ENCODE assay signal across 10 mouse cellular contexts in genomic region chr1:119878909-119879308, GRCm38 (mm10). TPM values are rescaled to one million over a fixed set of nuclear protein-coding genes. Genes with fewer than 3 reads are reported as not detected.
DNase-seq lines count a peak whose midpoint lies in the region; ATAC-seq and TF ChIP-seq lines count a peak whose summit lies in the region.
"Had no signal": no experiment of that assay in that cellular context is flagged by ENCODE, and none has a peak within 500 bp of the region (broad histone marks: within the 10 kb centered on the region; RNA-seq: fewer than 3 reads in every experiment).

No protein-coding gene starts in this region.

- H3K9me3 ChIP-seq in hindbrain, embryonic 14.5 days (ENCODE audit: control insufficient read depth, low read length), result no peaks in the 10 kb centered on the region
- H3K9me3 ChIP-seq in hindbrain, embryonic 12.5 days (replicated peaks), result no peaks in the 10 kb centered on the region
- H3K9me3 ChIP-seq in hindbrain, postnatal 0 days (ENCODE audit: low read length), result no peaks in the 10 kb centered on the region; the same call in 1 of the 2 replicates
- H3K9me3 ChIP-seq in midbrain, postnatal 0 days (ENCODE audit: low read length), result no peaks in the 10 kb centered on the region
- no peaks in the 10 kb centered on the region for H3K9me3 ChIP-seq in intestine, postnatal 0 days (ENCODE audit: control insufficient read depth)

- H3K27me3 ChIP-seq in hindbrain, embryonic 14.5 days (ENCODE audit: control insufficient read depth, insufficient read depth, low read length), result no peaks in the 10 kb centered on the region
- no peaks in the 10 kb centered on the region for H3K27me3 ChIP-seq in hindbrain, embryonic 12.5 days
- H3K27me3 ChIP-seq in hindbrain, postnatal 0 days (ENCODE audit: insufficient read depth, low read length), result no peaks in the 10 kb centered on the region
- no peaks in the 10 kb centered on the region for H3K27me3 ChIP-seq in midbrain, postnatal 0 days (ENCODE audit: insufficient read depth, low read length)
- H3K27me3 ChIP-seq in intestine, postnatal 0 days (replicated peaks; ENCODE audit: control insufficient read depth, insufficient read depth, low read length), result no peaks in the 10 kb centered on the region
- H3K27me3 ChIP-seq: Patski had no signal

- 58% methylated on average over 7 of the region's 7 CpGs for WGBS in hindbrain, embryonic 14.5 days
- 79% methylated on average over 7 of the region's 7 CpGs for WGBS in hindbrain, embryonic 12.5 days
- WGBS in hindbrain, postnatal 0 days, result 30% methylated on average over 7 of the region's 7 CpGs
- WGBS in midbrain, postnatal 0 days, result 68% methylated on average over 7 of the region's 7 CpGs
- 76% methylated on average over 7 of the region's 7 CpGs for WGBS in intestine, postnatal 0 days

- H3K4me2 ChIP-seq in hindbrain, embryonic 14.5 days (replicated peaks), result no peak overlapping the region
- H3K4me2 ChIP-seq in hindbrain, embryonic 12.5 days (replicated peaks), result no peak overlapping the region
- H3K4me2 ChIP-seq in hindbrain, postnatal 0 days (ENCODE audit: low read depth, low read length), result no peak overlapping the region
- no peak overlapping the region for H3K4me2 ChIP-seq in midbrain, postnatal 0 days (ENCODE audit: low read depth, low read length, poor library complexity, severe bottlenecking)
- H3K4me2 ChIP-seq in intestine, postnatal 0 days (replicated peaks; ENCODE audit: low read depth), result no peak overlapping the region

- no peak overlapping the region for H3K4me3 ChIP-seq in hindbrain, embryonic 14.5 days (replicated peaks; ENCODE audit: low read length)
- H3K4me3 ChIP-seq in hindbrain, embryonic 12.5 days, result no peak overlapping the region
- no peak overlapping the region for H3K4me3 ChIP-seq in hindbrain, postnatal 0 days (ENCODE audit: low read length)
- no peak overlapping the region for H3K4me3 ChIP-seq in midbrain, postnatal 0 days (ENCODE audit: low read depth, low read length)
- no peak overlapping the region for H3K4me3 ChIP-seq in intestine, postnatal 0 days (ENCODE audit: low read depth, low read length)

- H3K9ac ChIP-seq in hindbrain, embryonic 14.5 days, result no peak overlapping the region
- H3K9ac ChIP-seq in hindbrain, embryonic 12.5 days, result no peak overlapping the region
- H3K9ac ChIP-seq in hindbrain, postnatal 0 days (replicated peaks; ENCODE audit: low read length), result no peak overlapping the region
- H3K9ac ChIP-seq in midbrain, postnatal 0 days (replicated peaks; ENCODE audit: low read length, poor library complexity, severe bottlenecking), result no peak overlapping the region
- H3K9ac ChIP-seq in intestine, postnatal 0 days (ENCODE audit: low read depth, low read length), result no peak overlapping the region

- H3K27ac ChIP-seq in hindbrain, embryonic 14.5 days, result peak overlapping the region; percentile 51
- H3K27ac ChIP-seq in hindbrain, embryonic 12.5 days, result no peak overlapping the region
- peak overlapping the region; percentile 62 for H3K27ac ChIP-seq in hindbrain, postnatal 0 days
- H3K27ac ChIP-seq in midbrain, postnatal 0 days (ENCODE audit: low read depth, low read length), result 0 out of 2 replicates have a peak overlapping the region, but pooled peaks have one; percentile 32
- H3K27ac ChIP-seq in intestine, postnatal 0 days (ENCODE audit: low read depth, low read length), result no peak overlapping the region
- H3K27ac ChIP-seq: macrophage had no signal

- ATAC-seq in hindbrain, embryonic 14.5 days (ENCODE audit: low FRiP score), result peak; percentile 76; the same call in 1 of the 2 replicates
- ATAC-seq in hindbrain, embryonic 12.5 days (ENCODE audit: low FRiP score), result no peak
- peak; percentile 84 for ATAC-seq in hindbrain, postnatal 0 days
- ATAC-seq in midbrain, postnatal 0 days (ENCODE audit: low FRiP score), result peak; percentile 75
- no peak for ATAC-seq in intestine, postnatal 0 days
- ATAC-seq: Patski had no signal

- peak; percentile 47 for DNase-seq in hindbrain, embryonic 14.5 days (ENCODE audit: low spot score)
- DNase-seq in brain, adult 2 months (ENCODE audit: low read depth, low spot score), result peak; percentile 84
- DNase-seq in hindbrain, postnatal 0 days (ENCODE audit: low spot score), result peak; percentile 81
- peak; percentile 89 for DNase-seq in midbrain, postnatal 0 days (ENCODE audit: low spot score)
- no peak for DNase-seq in B cell, adult 2 months
- DNase-seq in spleen, postnatal 4 days (ENCODE audit: low spot score in 2 of 2), result no peak

- TF ChIP-seq CTCF in hindbrain, postnatal 0 days (IDR thresholded peaks at IDR 0.05; ENCODE audit: low read depth), result no peak
- TF ChIP-seq CTCF in midbrain, postnatal 0 days (IDR thresholded peaks at IDR 0.05), result no peak
- TF ChIP-seq CTCF in intestine, postnatal 0 days (IDR thresholded peaks at IDR 0.05; ENCODE audit: low read depth), result no peak

- H3K4me1 ChIP-seq in hindbrain, embryonic 14.5 days (replicated peaks; ENCODE audit: control insufficient read depth, insufficient read depth, low read length), result 0 out of 2 replicates have a peak, but pooled peaks cover 5% of the 10 kb centered on the region
- H3K4me1 ChIP-seq in hindbrain, embryonic 12.5 days, result no peaks in the 10 kb centered on the region
- H3K4me1 ChIP-seq in hindbrain, postnatal 0 days (ENCODE audit: insufficient read depth, low read length), result peaks cover 3% of the 10 kb centered on the region; the same call in 1 of the 2 replicates
- H3K4me1 ChIP-seq in midbrain, postnatal 0 days (ENCODE audit: insufficient read depth, low read length), result no peaks in the 10 kb centered on the region
- no peaks in the 10 kb centered on the region for H3K4me1 ChIP-seq in intestine, postnatal 0 days (replicated peaks; ENCODE audit: control insufficient read depth, insufficient read depth, low read length)

- no peaks in the 10 kb centered on the region for H3K36me3 ChIP-seq in hindbrain, embryonic 14.5 days (replicated peaks; ENCODE audit: control insufficient read depth, insufficient read depth)
- no peaks in the 10 kb centered on the region for H3K36me3 ChIP-seq in hindbrain, embryonic 12.5 days
- no peaks in the 10 kb centered on the region for H3K36me3 ChIP-seq in hindbrain, postnatal 0 days (ENCODE audit: insufficient read depth, low read length)
- H3K36me3 ChIP-seq in midbrain, postnatal 0 days (ENCODE audit: insufficient read depth, low read length), result no peaks in the 10 kb centered on the region
- no peaks in the 10 kb centered on the region for H3K36me3 ChIP-seq in intestine, postnatal 0 days (ENCODE audit: control insufficient read depth, insufficient read depth)

RNA-seq across cellular contexts. Expression of gene Tmem177, which starts 34.1 kb away (rescaled TPM):
- polyA plus RNA-seq in hindbrain, embryonic 14.5 days (2014; fragmentation: Nextera tagmentation; extraction: Ambion mirVana), result 6.7 and 7.3 TPM in 2 replicates
- polyA plus RNA-seq in hindbrain, embryonic 12.5 days (2016; fragmentation: Nextera tagmentation; extraction: Ambion mirVana), result 8.4 and 9.3 TPM in 2 replicates
- 6.8 and 10.8 TPM in 2 replicates for total RNA-seq in hindbrain, postnatal 0 days (2014; rRNA removed)
- polyA plus RNA-seq in hindbrain, postnatal 0 days (2015; fragmentation: Nextera tagmentation; extraction: Ambion mirVana), result 4.2 and 4.5 TPM in 2 replicates
- 5.4 and 5.7 TPM in 2 replicates for total RNA-seq in midbrain, postnatal 0 days (2014; rRNA removed)
- 3.5 and 3.6 TPM in 2 replicates for polyA plus RNA-seq in midbrain, postnatal 0 days (2015; fragmentation: Nextera tagmentation; extraction: Ambion mirVana)
- polyA plus RNA-seq in intestine, postnatal 0 days (2015; fragmentation: Nextera tagmentation; extraction: Ambion mirVana), result 4.3 and 4.4 TPM in 2 replicates

RNA-seq across cellular contexts. Expression of gene Ptpn4, which starts 41.5 kb away (rescaled TPM):
- 19.9 and 22.3 TPM in 2 replicates for polyA plus RNA-seq in hindbrain, embryonic 14.5 days (2014; fragmentation: Nextera tagmentation; extraction: Ambion mirVana)
- 14.1 and 16.4 TPM in 2 replicates for polyA plus RNA-seq in hindbrain, embryonic 12.5 days (2016; fragmentation: Nextera tagmentation; extraction: Ambion mirVana)
- 30.3 and 36.4 TPM in 2 replicates for total RNA-seq in hindbrain, postnatal 0 days (2014; rRNA removed)
- polyA plus RNA-seq in hindbrain, postnatal 0 days (2015; fragmentation: Nextera tagmentation; extraction: Ambion mirVana), result 7.3 and 7.6 TPM in 2 replicates
- 46.5 and 53.1 TPM in 2 replicates for total RNA-seq in midbrain, postnatal 0 days (2014; rRNA removed)
- 4.2 and 7.0 TPM in 2 replicates for polyA plus RNA-seq in midbrain, postnatal 0 days (2015; fragmentation: Nextera tagmentation; extraction: Ambion mirVana)
- polyA plus RNA-seq in intestine, postnatal 0 days (2015; fragmentation: Nextera tagmentation; extraction: Ambion mirVana), result 2.4 and 3.0 TPM in 2 replicates

Comparison
In these comparisons a context has a peak if more than half of its experiments do, and no peak if none do; other contexts are left out.
1. ATAC-seq: peak in hindbrain, embryonic 14.5 days (single experiment), hindbrain, postnatal 0 days (single experiment) and midbrain, postnatal 0 days (single experiment); none in hindbrain, embryonic 12.5 days (single experiment) and intestine, postnatal 0 days (single experiment).
2. H3K27ac ChIP-seq: peak in hindbrain, embryonic 14.5 days (single experiment), hindbrain, postnatal 0 days (single experiment) and midbrain, postnatal 0 days (single experiment); none in hindbrain, embryonic 12.5 days (single experiment) and intestine, postnatal 0 days (single experiment).
3. DNase-seq: peak in hindbrain, embryonic 14.5 days (single experiment), brain, adult 2 months (single experiment), hindbrain, postnatal 0 days (single experiment) and midbrain, postnatal 0 days (single experiment); none in B cell, adult 2 months (0 of 2) and spleen, postnatal 4 days (0 of 2).